Mouse (Mus musculus): ENCODE results near the gene Nit2. TPM values are rescaled to one million over a fixed set of nuclear protein-coding genes. Genes with fewer than 3 reads are reported as not detected.
A peak's percentile ranks its signal among the peaks of the same experiment; 100 is the strongest.

Gene Nit2
- total and polyA plus RNA-seq, 3 experiments, result 59.4 to 93.3 (median 71.8) TPM

DNA sequence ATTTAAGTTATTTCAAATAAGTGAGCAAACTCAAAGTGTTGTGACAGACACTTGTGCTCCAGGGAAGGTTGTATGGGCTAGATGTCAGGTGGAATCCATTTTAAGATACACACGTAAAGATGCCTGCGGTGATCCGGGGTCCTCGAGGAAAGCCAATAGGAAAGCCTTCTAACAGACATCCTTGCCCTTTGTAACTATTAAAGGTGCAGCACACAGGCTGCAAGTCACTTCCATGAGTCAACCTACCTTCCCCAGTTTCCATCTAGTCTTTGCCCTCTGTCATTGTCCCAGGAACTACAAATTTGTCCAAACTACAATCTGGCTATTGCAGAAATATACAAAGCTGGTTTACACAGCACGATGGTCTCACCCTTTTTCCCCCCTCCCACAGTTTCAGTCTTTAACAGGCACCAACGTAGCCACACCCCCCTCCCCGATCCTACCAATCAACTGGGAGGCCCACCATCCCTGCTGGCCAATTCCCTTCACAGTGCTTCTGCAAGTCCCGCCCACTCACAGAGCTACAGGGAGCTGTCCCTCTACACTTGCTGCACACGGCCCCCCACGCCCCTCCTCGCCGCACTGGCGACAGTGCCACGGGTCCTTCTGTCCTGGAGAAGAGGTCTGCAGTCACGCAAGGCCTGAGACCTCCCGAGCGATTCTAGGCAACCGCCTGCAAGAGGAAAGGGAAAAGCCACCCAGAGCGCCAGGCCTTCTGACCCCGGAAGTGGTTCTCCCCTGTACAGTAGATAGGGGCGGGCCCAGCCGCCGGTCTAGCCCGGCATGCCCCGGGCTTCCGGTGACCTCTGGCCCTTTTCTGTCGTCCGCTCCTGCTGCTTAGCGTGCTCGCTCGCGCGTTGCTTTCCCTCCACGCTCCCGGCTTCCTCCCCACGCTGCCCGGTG lies 46.0 kb downstream of the Nit2 start, which contains the start of gene Tomm70a:
Gene Tomm70a, plus strand, starts transcription at position 791 of the 903 bp plus-strand sequence.
- peak within 1 kb of the TSS; percentile 94 for H3K9ac ChIP-seq (ENCODE audit: insufficient read depth, low read depth)
- dilution Hi-C loops (cut with MboI; ENCODE audit: extremely low pct_ligation_motif_present, extremely low pct_unique_long_range_greater_than_20kb, low sequenced_read_pairs), result no loop called here

GRCm38 (mm10) chr16:57117562-57117961 lies 49.6 kb downstream of the Nit2 start:
- TF ChIP-seq JUN (IDR thresholded peaks at IDR 0.05; ENCODE audit: insufficient read depth, low read depth, low read length) (no peak), MYC (IDR thresholded peaks at IDR 0.05; ENCODE audit: low read depth, low read length) (no peak), NELFE (IDR thresholded peaks at IDR 0.05; ENCODE audit: low read depth, low read length) (no peak), ZC3H11A (IDR thresholded peaks at IDR 0.05; ENCODE audit: low read depth, low read length) (no peak), ELF1 (IDR thresholded peaks at IDR 0.05; ENCODE audit: low read depth, low read length) (no peak), JUND (conservative IDR thresholded peaks at IDR 0.05; ENCODE audit: low read depth, low read length) (no peak)
- Histone ChIP-seq H3K27me3 (replicated peaks) (peaks cover 18% of the 10 kb centered on the region), H3K27ac (ENCODE audit: insufficient read depth, low read depth) (no peak overlapping the region), H3K79me2 (replicated peaks; ENCODE audit: control insufficient read depth, extremely low read depth, insufficient read depth, poor library complexity, severe bottlenecking) (peaks cover 10% of the 10 kb centered on the region), H3K4me3 (replicated peaks in 1 of 3; ENCODE audit: low read depth in 2 of 3, low read length in 2 of 3, poor library complexity in 1 of 3) (no peak overlapping the region), H3K9me3 (replicated peaks; ENCODE audit: low read length) (no peaks in the 10 kb centered on the region), H3K9ac (ENCODE audit: insufficient read depth, low read depth) (no peak overlapping the region), H3K4me1 (ENCODE audit: control insufficient read depth in 1 of 2, insufficient read depth in 2 of 2) (peaks cover 2 to 5% of the 10 kb centered on the region in 2 experiments; a peak in 3 of 4 replicates), H3K4me2 (ENCODE audit: insufficient read depth, low read depth, poor library complexity, severe bottlenecking) (0 out of 2 replicates have a peak overlapping the region, but pooled peaks have one; percentile 9), H3K36me3 (replicated peaks in 1 of 2; ENCODE audit: control insufficient read depth in 1 of 2, insufficient read depth in 1 of 2, low read length in 1 of 2) (no peaks in the 10 kb centered on the region)
- no peak for DNase-seq (ENCODE audit: extremely low read depth)
- in situ Hi-C loops (cut with MboI; ENCODE audit: low pct_ligation_motif_present, low pct_unique_long_range_greater_than_20kb, low sequenced_read_pairs) (loop anchor here (25.0 kb wide), 1 partner anchor 270 kb away; no protein-coding TSS in a partner anchor), dilution Hi-C loops (cut with MboI; ENCODE audit: extremely low pct_ligation_motif_present, extremely low pct_unique_long_range_greater_than_20kb, low sequenced_read_pairs) (no loop called here)

More for the DNA sequence above, 46.0 kb downstream of the Nit2 start, which contains the start of gene Tomm70a:
- Histone ChIP-seq H3K9me3 (replicated peaks; ENCODE audit: low read length) (no peaks in the 10 kb centered on the region), H3K27ac (ENCODE audit: insufficient read depth, low read depth) (peak within 1 kb of the TSS; percentile 81), H3K27me3 (replicated peaks) (peaks cover 2% of the 10 kb centered on the region), H3K4me2 (ENCODE audit: insufficient read depth, low read depth, poor library complexity, severe bottlenecking) (peak within 1 kb of the TSS; percentile 99), H3K4me1 (ENCODE audit: control insufficient read depth in 1 of 2, insufficient read depth in 2 of 2) (peaks cover 7 to 33% of the 10 kb centered on the region in 2 experiments; a peak in 3 of 4 replicates), H3K79me2 (replicated peaks; ENCODE audit: control insufficient read depth, extremely low read depth, insufficient read depth, poor library complexity, severe bottlenecking) (peaks cover 39% of the 10 kb centered on the region), H3K36me3 (replicated peaks in 1 of 2; ENCODE audit: control insufficient read depth in 1 of 2, insufficient read depth in 1 of 2, low read length in 1 of 2) (peaks cover 0 to 16% of the 10 kb centered on the region in 2 experiments), H3K4me3 (replicated peaks in 1 of 3; ENCODE audit: low read depth in 2 of 3, low read length in 2 of 3, poor library complexity in 1 of 3) (peak within 1 kb of the TSS; percentile 77 to 87 (median 83))
- peak; percentile 99 for DNase-seq (ENCODE audit: extremely low read depth)
- peak; percentile 97 for TF ChIP-seq CHD2 (IDR thresholded peaks at IDR 0.05; ENCODE audit: low read length)
- no peak for TF ChIP-seq USF2 (conservative IDR thresholded peaks at IDR 0.05; ENCODE audit: low read depth, low read length)
- TF ChIP-seq MAFK (IDR thresholded peaks at IDR 0.05; ENCODE audit: insufficient replicate concordance, low read length), result no peak
- no peak for TF ChIP-seq JUN (IDR thresholded peaks at IDR 0.05; ENCODE audit: insufficient read depth, low read depth, low read length)
- peak; percentile 78 for TF ChIP-seq ZMIZ1 (IDR thresholded peaks at IDR 0.05; ENCODE audit: low read depth, low read length)
- TF ChIP-seq MAZ (IDR thresholded peaks at IDR 0.05; ENCODE audit: low read depth, low read length), result peak; percentile 63
- TF ChIP-seq CHD1 (IDR thresholded peaks at IDR 0.05; ENCODE audit: low read depth, low read length), result peak; percentile 85
- TF ChIP-seq HCFC1 (IDR thresholded peaks at IDR 0.05; ENCODE audit: low read depth, low read length), result peak; percentile 95
- peak; percentile 24; the same call in 1 of the 2 replicates for TF ChIP-seq GABPA (IDR thresholded peaks at IDR 0.05; ENCODE audit: insufficient replicate concordance, low read depth, low read length)
- peak; percentile 81; the same call in 1 of the 2 replicates for TF ChIP-seq MAX (IDR thresholded peaks at IDR 0.05; ENCODE audit: low read length)
- TF ChIP-seq PAX5 (IDR thresholded peaks at IDR 0.05; ENCODE audit: low read length), result no peak
- peak; percentile 76 for TF ChIP-seq IRF4 (IDR thresholded peaks at IDR 0.05; ENCODE audit: low read depth, low read length)
- no peak for TF ChIP-seq UBTF (IDR thresholded peaks at IDR 0.05; ENCODE audit: low read depth, low read length)
- peak; percentile 90 for TF ChIP-seq ELF1 (IDR thresholded peaks at IDR 0.05; ENCODE audit: low read depth, low read length)
- TF ChIP-seq SMC3 (IDR thresholded peaks at IDR 0.05; ENCODE audit: low read depth, low read length), result no peak
- TF ChIP-seq RCOR1 (conservative IDR thresholded peaks at IDR 0.05; ENCODE audit: low read depth, low read length), result no peak
- TF ChIP-seq CTCF (conservative IDR thresholded peaks at IDR 0.05 in 1 of 2, IDR thresholded peaks at IDR 0.05 in 1 of 2; ENCODE audit: low read depth in 2 of 2, low read length in 2 of 2), result no peak
- TF ChIP-seq JUND (conservative IDR thresholded peaks at IDR 0.05; ENCODE audit: low read depth, low read length), result no peak
- TF ChIP-seq MXI1 (IDR thresholded peaks at IDR 0.05; ENCODE audit: low read depth, low read length), result peak; percentile 96
- peak; percentile 52; the same call in 1 of the 2 replicates for TF ChIP-seq MEF2A (IDR thresholded peaks at IDR 0.05; ENCODE audit: borderline replicate concordance, low read depth, low read length)
- no peak for TF ChIP-seq ZNF384 (IDR thresholded peaks at IDR 0.05; ENCODE audit: low read depth, low read length)
- TF ChIP-seq NRF1 (IDR thresholded peaks at IDR 0.05; ENCODE audit: low read depth, low read length), result peak; percentile 46
- TF ChIP-seq MYC (IDR thresholded peaks at IDR 0.05; ENCODE audit: low read depth, low read length), result peak; percentile 96
- TF ChIP-seq TBP (conservative IDR thresholded peaks at IDR 0.05; ENCODE audit: low read depth, low read length), result peak; percentile 88
- TF ChIP-seq POLR2A (IDR thresholded peaks at IDR 0.05; ENCODE audit: low read depth, low read length), result peak; percentile 95
- TF ChIP-seq BHLHE40 (IDR thresholded peaks at IDR 0.05; ENCODE audit: low read depth, low read length), result no peak; the same call in 1 of the 2 replicates
- peak; percentile 89 for TF ChIP-seq NELFE (IDR thresholded peaks at IDR 0.05; ENCODE audit: low read depth, low read length)
- TF ChIP-seq ZKSCAN1 (IDR thresholded peaks at IDR 0.05; ENCODE audit: borderline replicate concordance, low read depth, low read length), result no peak
- TF ChIP-seq ETS1 (conservative IDR thresholded peaks at IDR 0.05; ENCODE audit: low read depth, low read length), result no peak
- peak; percentile 86 for TF ChIP-seq TCF12 (IDR thresholded peaks at IDR 0.05; ENCODE audit: low read depth, low read length)
- TF ChIP-seq KAT2A (IDR thresholded peaks at IDR 0.05; ENCODE audit: insufficient replicate concordance, low read length), result peak; percentile 96; the same call in 1 of the 2 replicates
- no peak for TF ChIP-seq RAD21 (IDR thresholded peaks at IDR 0.05; ENCODE audit: low read depth, low read length)
- no peak for TF ChIP-seq E2F4 (IDR thresholded peaks at IDR 0.05; ENCODE audit: insufficient replicate concordance, low read depth, low read length)
- TF ChIP-seq EP300 (IDR thresholded peaks at IDR 0.05; ENCODE audit: low read length), result no peak
- TF ChIP-seq SIN3A (IDR thresholded peaks at IDR 0.05; ENCODE audit: low read length), result peak; percentile 89
- no peak; the same call in 1 of the 2 replicates for TF ChIP-seq USF1 (IDR thresholded peaks at IDR 0.05; ENCODE audit: low read depth, low read length)
- TF ChIP-seq ZC3H11A (IDR thresholded peaks at IDR 0.05; ENCODE audit: low read depth, low read length), result no peak
- no peak; the same call in 1 of the 2 replicates for TF ChIP-seq POLR2AphosphoS2 (IDR thresholded peaks at IDR 0.05; ENCODE audit: low read depth, low read length)
- in situ Hi-C loops (cut with MboI; ENCODE audit: low pct_ligation_motif_present, low pct_unique_long_range_greater_than_20kb, low sequenced_read_pairs), result loop anchor here (5.0 to 25.0 kb wide), 2 partner anchors 46 to 266 kb away; partner anchors contain the start of gene Nit2

All from CH12.LX (cell line).